Mouse (Mus musculus) heart, postnatal 0 days (tissue): ENCODE measurements at regions not wholly inside any gene's neighbourhood (a gene's known extent, or its start where the extent isn't known, plus 50 kb on each side); places are given as distances from the start of the nearest gene placed in this dataset.

Experiments used
- CTCF ChIP-seq: IDR thresholded peaks from 2 replicates; pipeline ENCODE4 v1.5.1; 2016; ENCODE audit warnings: antibody characterized with exemption, control low read depth, low read depth
- EP300 ChIP-seq: IDR thresholded peaks from 2 replicates; pipeline ENCODE4 v1.6.1; 2016; ENCODE audit warnings: antibody characterized with exemption, low read depth

- no peak for TF ChIP-seq CTCF
- no peak for TF ChIP-seq EP300
These were observed 162.2 kb upstream of the Mbnl1 start for GRCm38 (mm10) chr3:60310402-60310801.
